Mouse (Mus musculus) lung, embryonic 14.5 days (tissue): Measurements from ENCODE around the gene Nbas. TPM values are rescaled to one million over a fixed set of nuclear protein-coding genes. Genes with fewer than 3 reads are reported as not detected.
A peak's percentile ranks its signal among the peaks of the same experiment; 100 is the strongest.

ENCODE experiments used
- ATAC-seq: fragments of 200-750 bp; cut with Nextera tagmentation; 2 replicates; pipeline ENCODE4 v1.8.0; 2017; ENCODE audit warnings: mild to moderate bottlenecking, moderate TSS enrichment, moderate library complexity; ENCODE audit not compliant: insufficient read depth
- DNase-seq: peaks from one replicate; pipeline ENCODE4 v3.0.0-alpha.2; 2015
- H3K27ac ChIP-seq: fragments of 300-500 bp; sonication (generic); 2 replicates; pipeline ENCODE4 v1.5.1; 2014; ENCODE audit warnings: low read depth, mild to moderate bottlenecking, moderate library complexity
- H3K27me3 ChIP-seq: fragments of 300-500 bp; sonication (generic); 2 replicates; pipeline ENCODE4 v1.6.1; 2014; ENCODE audit warnings: low read length, control low read depth; ENCODE audit not compliant: insufficient read depth
- H3K36me3 ChIP-seq: fragments of 300-500 bp; sonication (generic); 2 replicates; pipeline ENCODE4 v1.6.1; 2014; ENCODE audit warnings: control low read depth; ENCODE audit not compliant: insufficient read depth
- H3K4me1 ChIP-seq: fragments of 300-500 bp; sonication (generic); 2 replicates; pipeline ENCODE4 v1.6.1; 2014; ENCODE audit warnings: antibody characterized with exemption, control low read depth; ENCODE audit not compliant: insufficient read depth
- H3K4me2 ChIP-seq: fragments of 300-500 bp; sonication (generic); 2 replicates; pipeline ENCODE4 v1.6.1; 2014; ENCODE audit warnings: mild to moderate bottlenecking
- H3K4me3 ChIP-seq: fragments of 300-500 bp; sonication (generic); 2 replicates; pipeline ENCODE4 v1.5.1; 2014; ENCODE audit warnings: low read depth, low read length
- H3K9ac ChIP-seq: fragments of 300-500 bp; sonication (generic); 2 replicates; pipeline ENCODE4 v1.6.1; 2014
- H3K9me3 ChIP-seq: fragments of 300-500 bp; sonication (generic); 2 replicates; pipeline ENCODE4 v1.6.1; 2016; ENCODE audit warnings: low read depth, low read length, control low read depth
- CTCF ChIP-seq: IDR thresholded peaks from 2 replicates; pipeline ENCODE4 v1.5.1; 2016; ENCODE audit warnings: antibody characterized with exemption, low read depth
- WGBS: fragments of 180-500 bp; shearing (Covaris S2); extraction: QIAGEN DNeasy Blood & Tissue Kit; methylation state at CpG from one replicate; pipeline ENCODE4 v1.1.7; 2014; 5-methylcytosine and 5-hydroxymethylcytosine counted together
- polyA plus RNA-seq: library from polyadenylated mRNA; unstranded; fragments of >200 nt; fragmentation: Nextera tagmentation; extraction: Ambion mirVana; gene quantifications from 2 replicates; pipeline ENCODE4 v1.2.1, GENCODE M21; 2014

Nbas gene
- polyA plus RNA-seq, 1 experiment from 2014 or later = 19.1 TPM

DNA sequence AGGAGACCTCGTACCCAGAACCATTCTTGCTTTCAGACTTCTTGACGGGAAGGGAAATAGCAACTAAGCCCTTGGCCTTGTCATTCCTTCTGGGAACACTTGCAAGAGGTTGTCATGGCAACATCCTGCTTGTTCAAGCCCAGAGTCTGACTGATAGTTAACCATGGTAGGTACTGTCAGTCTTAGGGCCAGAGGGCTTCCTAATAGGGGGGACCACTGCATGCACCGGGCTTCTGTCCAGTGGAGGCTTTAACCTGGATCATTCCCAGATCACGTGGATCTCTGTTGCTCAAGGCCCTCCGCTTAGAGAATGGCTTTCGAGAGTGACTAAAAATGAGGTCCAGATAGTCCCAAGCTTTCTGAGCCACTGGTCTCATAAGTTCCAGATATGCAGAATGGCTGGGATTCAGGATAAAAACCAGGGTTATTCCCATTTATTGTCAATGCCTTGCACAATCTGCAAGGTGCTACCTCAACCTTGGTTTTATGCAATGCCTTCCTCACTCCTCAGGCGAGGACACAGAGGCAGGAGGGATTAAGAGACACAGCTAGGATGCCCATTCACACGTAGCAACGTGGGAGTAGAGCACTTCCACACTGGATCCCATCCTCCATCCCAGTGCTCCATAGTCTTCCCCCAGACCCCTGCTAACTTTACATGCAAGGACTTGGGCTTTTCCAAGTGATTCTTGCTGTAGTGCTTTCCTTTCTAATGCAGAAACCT, 326.0 kb downstream of the Nbas start:
- no peak for TF ChIP-seq CTCF
- Histone ChIP-seq H3K4me3 (no peak overlapping the region), H3K27me3 (no peaks in the 10 kb centered on the region), H3K9me3 (no peaks in the 10 kb centered on the region), H3K4me2 (no peak overlapping the region), H3K9ac (no peak overlapping the region), H3K27ac (no peak overlapping the region), H3K4me1 (no peaks in the 10 kb centered on the region), H3K36me3 (no peaks in the 10 kb centered on the region)
- DNase-seq = peak; percentile 40
- ATAC-seq = peak; percentile 38
- 62% methylated on average over 9 of the region's 9 CpGs for WGBS

GRCm38 (mm10) chr12:13597026-13597425, 328.1 kb downstream of the Nbas start:
- DNase-seq (no peak), ATAC-seq (no peak)
- no peaks in the 10 kb centered on the region for H3K27me3 ChIP-seq
- no peak overlapping the region for H3K4me2 ChIP-seq
- H3K4me3 ChIP-seq = no peak overlapping the region
- no peaks in the 10 kb centered on the region for H3K9me3 ChIP-seq
- no peak overlapping the region for H3K27ac ChIP-seq
- H3K36me3 ChIP-seq = no peaks in the 10 kb centered on the region
- no peak overlapping the region for H3K9ac ChIP-seq
- 81% methylated on average over 2 of the region's 2 CpGs for WGBS
- H3K4me1 ChIP-seq = no peaks in the 10 kb centered on the region
- no peak for TF ChIP-seq CTCF

DNA sequence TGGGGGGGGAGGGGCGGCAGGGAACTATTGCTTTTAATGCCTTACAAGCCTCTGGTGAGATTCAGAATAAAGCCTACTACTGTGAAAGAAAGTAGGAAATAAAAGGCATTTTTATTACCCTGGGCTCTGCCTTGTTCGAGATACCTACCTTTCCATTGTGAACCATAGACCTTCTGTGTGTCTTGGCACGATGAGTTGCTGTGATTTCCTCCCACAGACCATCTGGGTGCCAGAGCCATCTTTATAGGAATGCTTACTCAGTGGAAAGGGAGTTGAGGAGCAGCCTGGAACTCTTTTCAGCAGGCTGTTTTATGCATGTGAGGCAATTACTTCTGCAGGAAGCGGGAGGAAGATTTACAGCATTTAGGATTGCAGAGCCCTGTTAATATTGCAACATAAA, 329.6 kb downstream of the Nbas start:
- H3K27me3 ChIP-seq = no peaks in the 10 kb centered on the region
- TF ChIP-seq CTCF = no peak
- no peak overlapping the region for H3K4me3 ChIP-seq
- DNase-seq (peak; percentile 9), ATAC-seq (no peak)
- no peaks in the 10 kb centered on the region for H3K9me3 ChIP-seq
- H3K4me2 ChIP-seq = no peak overlapping the region
- H3K36me3 ChIP-seq = no peaks in the 10 kb centered on the region
- no peak overlapping the region for H3K9ac ChIP-seq
- no peak overlapping the region for H3K27ac ChIP-seq
- WGBS = 60% methylated on average over 4 of the region's 4 CpGs
- no peaks in the 10 kb centered on the region for H3K4me1 ChIP-seq

GRCm38 (mm10) chr12:13602414-13602813, 333.5 kb downstream of the Nbas start:
- Histone ChIP-seq H3K4me1 (no peaks in the 10 kb centered on the region), H3K4me2 (no peak overlapping the region), H3K27me3 (no peaks in the 10 kb centered on the region), H3K36me3 (no peaks in the 10 kb centered on the region), H3K4me3 (no peak overlapping the region), H3K27ac (no peak overlapping the region), H3K9ac (no peak overlapping the region), H3K9me3 (no peaks in the 10 kb centered on the region)
- DNase-seq (peak; percentile 50), ATAC-seq (no peak)
- peak; percentile 44 for TF ChIP-seq CTCF

DNA sequence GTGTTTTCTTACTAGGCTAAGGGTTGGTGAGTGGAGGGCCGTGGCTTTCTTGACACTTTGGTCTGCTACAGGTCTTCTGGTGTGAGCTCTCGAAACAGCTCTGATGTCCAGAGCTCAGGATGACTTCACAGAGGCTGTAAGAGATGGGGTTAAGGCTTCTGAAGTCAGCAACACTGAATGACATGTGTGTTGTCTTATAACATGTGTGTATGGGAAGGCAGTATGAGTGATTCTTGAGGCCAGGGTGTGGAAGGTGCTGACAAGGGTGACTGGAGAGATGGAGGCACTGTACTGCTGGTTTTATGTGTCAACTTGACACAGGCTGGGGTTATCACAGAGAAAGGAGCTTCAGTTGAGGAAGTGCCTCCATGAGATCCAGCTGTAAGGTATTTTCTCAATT, 338.1 kb downstream of the Nbas start:
- Histone ChIP-seq H3K9ac (no peak overlapping the region), H3K27ac (no peak overlapping the region), H3K9me3 (no peaks in the 10 kb centered on the region), H3K4me3 (no peak overlapping the region), H3K27me3 (no peaks in the 10 kb centered on the region), H3K4me2 (no peak overlapping the region), H3K36me3 (no peaks in the 10 kb centered on the region), H3K4me1 (no peaks in the 10 kb centered on the region)
- WGBS = 72% methylated on average over 2 of the region's 2 CpGs
- TF ChIP-seq CTCF = no peak
- no peak for DNase-seq
- no peak for ATAC-seq

GRCm38 (mm10) chr12:13609027-13609426, 340.1 kb downstream of the Nbas start:
- no peak for TF ChIP-seq CTCF

GRCm38 (mm10) chr12:13613041-13613440, 344.1 kb downstream of the Nbas start:
- no peak for DNase-seq
- 10% methylated on average over 2 of the region's 2 CpGs for whole genome bisulfite sequencing

More at GRCm38 (mm10) chr12:13609027-13609426, 340.1 kb downstream of the Nbas start:
- Histone ChIP-seq H3K9me3 (no peaks in the 10 kb centered on the region), H3K4me2 (no peak overlapping the region), H3K36me3 (no peaks in the 10 kb centered on the region), H3K27me3 (no peaks in the 10 kb centered on the region), H3K27ac (no peak overlapping the region), H3K4me3 (no peak overlapping the region), H3K9ac (no peak overlapping the region), H3K4me1 (no peaks in the 10 kb centered on the region)
- 63% methylated on average over 11 of the region's 11 CpGs for WGBS
- peak; percentile 41; the same call in 1 of the 2 replicates for ATAC-seq
- DNase-seq = peak; percentile 16

GRCm38 (mm10) chr12:13615661-13616060, 346.7 kb downstream of the Nbas start:
- Histone ChIP-seq H3K4me2 (no peak overlapping the region), H3K36me3 (no peaks in the 10 kb centered on the region), H3K27me3 (no peaks in the 10 kb centered on the region), H3K9me3 (no peaks in the 10 kb centered on the region), H3K9ac (no peak overlapping the region), H3K4me1 (no peaks in the 10 kb centered on the region), H3K4me3 (no peak overlapping the region), H3K27ac (no peak overlapping the region)
- TF ChIP-seq CTCF = no peak
- WGBS = 81% methylated on average over 7 of the region's 7 CpGs
- ATAC-seq (no peak), DNase-seq (no peak)

More at GRCm38 (mm10) chr12:13613041-13613440, 344.1 kb downstream of the Nbas start:
- no peaks in the 10 kb centered on the region for H3K9me3 ChIP-seq
- no peak for TF ChIP-seq CTCF
- no peaks in the 10 kb centered on the region for H3K36me3 ChIP-seq
- H3K4me1 ChIP-seq = no peaks in the 10 kb centered on the region
- no peaks in the 10 kb centered on the region for H3K27me3 ChIP-seq
- no peak overlapping the region for H3K9ac ChIP-seq
- no peak for ATAC-seq
- no peak overlapping the region for H3K4me2 ChIP-seq
- no peak overlapping the region for H3K4me3 ChIP-seq
- H3K27ac ChIP-seq = no peak overlapping the region
